Mouse (Mus musculus): ENCODE results near the gene Shank1.

Shank1 gene

DNA sequence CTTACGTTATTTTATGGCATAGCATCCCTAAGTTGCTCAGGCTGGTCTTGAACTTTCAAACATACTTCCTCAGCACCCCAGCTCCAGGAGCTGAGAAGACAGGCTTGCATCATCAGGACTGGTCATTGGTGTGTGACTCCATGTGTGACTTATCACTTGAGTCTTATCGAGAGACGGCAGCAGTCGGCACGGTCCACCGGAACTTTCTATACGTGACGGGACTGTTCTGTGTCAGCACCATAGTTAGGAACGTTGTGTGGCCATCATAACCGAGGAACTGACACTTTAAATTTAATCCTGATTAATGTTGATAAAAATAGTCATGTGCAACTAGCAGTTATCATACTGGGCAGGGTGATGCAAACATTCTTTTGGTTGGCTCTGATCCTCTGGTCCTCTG, 31.1 kb downstream of the Shank1 start:
- DNase-seq (ENCODE audit: low spot score in 2 of 2), result no peak

DNA sequence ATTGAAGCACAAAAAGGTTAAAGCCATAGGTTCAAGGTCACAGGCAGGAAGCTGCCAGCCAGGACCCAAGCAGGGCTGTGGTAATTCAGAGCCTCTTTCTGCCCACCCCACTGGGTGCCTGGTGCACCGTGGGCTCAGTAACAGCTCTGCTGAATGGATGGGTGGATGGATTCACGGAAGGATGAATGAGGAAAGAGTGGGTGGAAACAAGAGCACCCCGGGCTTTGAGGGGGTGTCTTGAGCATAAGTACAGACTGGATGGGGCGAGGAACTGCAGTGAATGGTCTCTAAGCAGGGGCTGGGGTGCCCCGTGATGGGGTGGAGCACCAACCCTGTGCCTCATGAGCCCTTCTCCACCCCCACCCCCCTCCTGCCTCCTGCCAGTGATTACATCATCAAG, 31.7 kb downstream of the Shank1 start:
- DNase-seq (ENCODE audit: low spot score in 2 of 2), result no peak

DNA sequence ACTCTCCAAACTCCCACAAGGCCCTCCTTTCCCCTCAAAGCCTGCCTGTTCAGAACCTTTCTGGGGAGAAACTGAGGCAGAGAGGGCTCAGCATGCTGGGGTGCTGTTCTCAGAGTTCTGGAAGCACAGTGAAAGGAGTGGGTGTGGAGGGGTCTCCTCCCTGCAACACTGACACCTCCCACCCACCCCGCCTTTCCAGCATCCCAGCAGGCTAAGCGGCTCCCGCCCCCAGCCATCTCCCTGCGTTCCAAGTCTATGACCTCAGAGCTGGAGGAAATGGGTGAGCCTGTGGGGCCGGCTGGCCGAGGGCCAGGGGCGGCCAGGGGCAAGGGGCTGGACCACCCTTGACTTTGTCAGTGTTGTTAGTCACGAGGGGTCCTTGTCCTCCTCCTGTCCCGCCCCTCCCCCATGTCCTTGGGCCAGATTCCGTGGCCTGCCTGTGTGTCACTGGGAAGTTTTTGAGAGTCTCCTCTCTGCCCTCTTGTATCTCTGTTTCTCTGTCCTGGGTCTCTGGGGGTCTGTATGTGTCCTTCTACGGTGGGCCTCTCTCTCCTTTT, 33.5 kb downstream of the Shank1 start:
- no peak for DNase-seq (ENCODE audit: low spot score in 2 of 2)

DNA sequence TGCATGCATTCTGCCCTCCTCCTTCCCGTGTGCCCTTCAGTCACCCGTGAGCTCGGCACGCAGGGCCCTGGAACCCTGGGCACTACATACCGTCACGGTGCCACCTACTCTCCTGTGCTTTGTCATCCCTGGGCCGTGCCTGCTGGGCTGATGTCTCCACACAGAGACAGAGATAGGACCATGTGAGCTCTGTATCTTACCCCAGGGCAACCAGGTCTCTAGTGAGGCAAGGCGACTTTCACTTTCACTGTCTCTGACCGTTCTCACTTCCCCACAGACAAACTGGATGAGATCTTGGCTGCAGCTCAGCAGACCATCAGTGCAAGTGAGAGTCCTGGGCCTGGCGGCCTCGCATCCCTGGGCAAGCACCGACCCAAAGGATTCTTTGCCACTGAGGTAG, 34.6 kb downstream of the Shank1 start:
- DNase-seq (ENCODE audit: low spot score in 2 of 2), result peak in 1 of 2 experiments; percentile 63

DNA sequence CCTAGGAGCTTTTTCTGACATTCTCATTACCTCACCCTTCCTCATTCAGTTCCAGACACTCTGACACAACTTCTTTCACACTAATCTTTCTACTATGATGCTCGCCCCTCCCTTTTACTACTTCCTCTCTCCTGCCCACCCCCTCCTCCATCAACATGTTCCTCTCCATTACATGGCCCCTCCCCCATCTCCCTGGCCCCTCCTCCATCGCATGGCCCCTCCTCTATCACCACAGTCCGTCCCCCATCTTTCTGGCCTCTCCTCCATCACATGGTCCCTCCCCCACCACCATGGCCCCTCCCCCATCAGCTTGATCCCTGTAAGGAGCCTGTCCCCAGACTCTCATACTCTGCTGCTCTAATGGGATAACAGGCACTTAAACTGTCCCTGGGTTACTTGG, 39.0 kb downstream of the Shank1 start:
- DNase-seq (ENCODE audit: low spot score in 2 of 2), result no peak

DNA sequence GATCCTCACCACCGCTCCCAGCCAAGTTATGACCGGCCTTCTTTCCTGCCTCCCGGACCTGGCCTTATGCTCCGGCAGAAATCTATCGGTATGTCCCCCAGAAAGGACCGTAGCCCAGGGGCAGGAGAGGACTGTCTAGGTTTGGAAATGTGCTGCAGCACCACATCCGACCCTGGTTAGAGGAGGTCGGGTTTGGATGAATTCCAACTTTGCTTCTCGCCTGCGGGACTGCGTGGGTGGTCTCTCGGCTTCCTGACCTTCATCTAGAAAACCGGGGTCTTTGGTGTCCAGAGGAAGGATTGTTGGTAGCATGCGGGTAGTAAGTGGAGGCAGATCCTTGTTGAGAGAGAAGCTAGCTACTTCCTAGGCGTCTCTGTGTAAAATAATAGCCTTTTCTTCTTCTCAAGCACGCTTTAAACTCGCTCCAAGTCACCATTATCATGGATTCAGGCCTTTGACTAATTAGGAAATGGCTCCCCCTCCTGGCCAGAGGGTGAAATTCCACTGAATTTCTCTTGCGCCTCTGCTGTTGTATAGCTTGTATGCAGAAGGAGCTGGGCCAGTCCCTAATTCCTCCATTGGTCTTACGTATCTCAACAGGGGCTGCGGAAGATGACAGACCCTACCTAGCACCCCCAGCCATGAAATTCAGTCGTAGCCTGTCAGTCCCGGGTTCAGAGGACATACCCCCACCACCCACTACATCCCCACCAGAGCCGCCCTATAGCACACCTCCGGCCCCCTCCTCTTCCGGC, 41.1 kb downstream of the Shank1 start:
- DNase-seq (ENCODE audit: low spot score in 2 of 2), result peak; percentile 73 to 80

DNA sequence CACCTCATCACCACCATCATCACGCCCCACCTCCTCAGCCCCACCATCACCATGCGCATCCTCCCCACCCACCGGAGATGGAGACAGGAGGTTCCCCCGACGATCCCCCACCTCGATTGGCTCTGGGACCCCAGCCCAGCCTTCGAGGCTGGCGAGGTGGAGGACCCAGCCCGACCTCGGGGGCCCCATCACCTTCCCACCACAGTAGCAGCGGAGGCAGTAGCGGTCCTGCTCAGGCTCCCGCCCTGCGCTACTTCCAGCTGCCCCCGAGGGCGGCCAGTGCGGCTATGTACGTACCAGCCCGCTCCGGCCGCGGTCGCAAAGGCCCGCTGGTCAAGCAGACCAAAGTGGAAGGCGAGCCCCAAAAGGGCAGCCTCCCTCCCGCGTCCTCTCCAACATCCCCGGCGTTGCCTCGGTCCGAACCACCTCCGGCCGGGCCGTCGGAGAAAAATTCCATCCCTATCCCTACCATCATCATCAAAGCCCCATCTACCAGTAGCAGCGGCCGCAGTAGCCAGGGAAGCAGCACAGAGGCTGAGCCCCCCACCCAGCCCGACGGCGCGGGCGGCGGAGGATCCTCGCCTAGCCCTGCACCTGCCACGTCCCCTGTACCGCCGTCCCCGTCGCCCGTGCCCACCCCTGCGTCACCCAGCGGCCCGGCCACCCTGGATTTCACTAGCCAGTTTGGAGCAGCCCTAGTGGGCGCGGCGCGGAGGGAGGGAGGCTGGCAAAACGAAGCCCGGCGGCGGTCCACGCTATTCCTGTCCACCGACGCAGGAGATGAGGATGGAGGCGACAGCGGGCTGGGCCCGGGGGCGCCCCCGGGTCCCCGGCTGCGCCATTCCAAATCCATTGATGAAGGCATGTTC, 42.1 kb downstream of the Shank1 start:
- no peak for DNase-seq (ENCODE audit: low spot score in 2 of 2)

DNA sequence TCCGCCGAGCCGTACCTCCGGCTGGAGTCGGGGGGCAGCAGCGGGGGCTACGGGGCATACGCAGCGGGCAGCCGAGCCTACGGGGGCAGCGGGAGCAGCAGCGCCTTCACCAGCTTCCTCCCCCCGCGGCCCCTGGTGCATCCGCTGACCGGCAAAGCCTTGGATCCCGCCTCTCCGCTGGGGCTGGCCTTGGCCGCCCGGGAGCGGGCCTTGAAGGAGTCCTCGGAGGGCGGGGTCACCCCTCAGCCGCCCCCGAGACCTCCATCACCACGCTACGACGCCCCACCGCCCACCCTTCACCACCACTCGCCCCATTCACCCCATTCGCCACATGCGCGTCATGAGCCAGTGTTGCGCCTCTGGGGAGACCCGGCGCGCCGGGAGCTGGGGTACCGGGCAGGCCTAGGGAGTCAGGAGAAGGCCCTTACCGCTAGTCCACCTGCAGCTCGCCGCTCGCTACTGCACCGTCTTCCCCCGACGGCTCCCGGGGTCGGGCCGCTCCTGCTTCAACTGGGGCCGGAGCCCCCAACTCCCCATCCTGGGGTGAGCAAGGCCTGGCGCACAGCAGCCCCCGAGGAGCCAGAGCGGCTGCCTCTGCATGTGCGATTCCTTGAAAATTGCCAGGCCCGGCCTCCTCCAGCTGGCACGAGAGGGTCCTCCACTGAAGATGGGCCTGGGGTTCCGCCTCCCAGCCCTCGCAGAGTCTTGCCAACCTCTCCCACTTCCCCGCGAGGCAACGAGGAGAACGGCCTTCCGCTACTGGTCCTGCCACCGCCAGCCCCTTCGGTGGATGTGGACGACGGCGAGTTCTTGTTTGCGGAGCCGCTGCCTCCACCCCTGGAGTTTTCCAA, 42.9 kb downstream of the Shank1 start:
- no peak for DNase-seq (ENCODE audit: low spot score in 2 of 2)

DNA sequence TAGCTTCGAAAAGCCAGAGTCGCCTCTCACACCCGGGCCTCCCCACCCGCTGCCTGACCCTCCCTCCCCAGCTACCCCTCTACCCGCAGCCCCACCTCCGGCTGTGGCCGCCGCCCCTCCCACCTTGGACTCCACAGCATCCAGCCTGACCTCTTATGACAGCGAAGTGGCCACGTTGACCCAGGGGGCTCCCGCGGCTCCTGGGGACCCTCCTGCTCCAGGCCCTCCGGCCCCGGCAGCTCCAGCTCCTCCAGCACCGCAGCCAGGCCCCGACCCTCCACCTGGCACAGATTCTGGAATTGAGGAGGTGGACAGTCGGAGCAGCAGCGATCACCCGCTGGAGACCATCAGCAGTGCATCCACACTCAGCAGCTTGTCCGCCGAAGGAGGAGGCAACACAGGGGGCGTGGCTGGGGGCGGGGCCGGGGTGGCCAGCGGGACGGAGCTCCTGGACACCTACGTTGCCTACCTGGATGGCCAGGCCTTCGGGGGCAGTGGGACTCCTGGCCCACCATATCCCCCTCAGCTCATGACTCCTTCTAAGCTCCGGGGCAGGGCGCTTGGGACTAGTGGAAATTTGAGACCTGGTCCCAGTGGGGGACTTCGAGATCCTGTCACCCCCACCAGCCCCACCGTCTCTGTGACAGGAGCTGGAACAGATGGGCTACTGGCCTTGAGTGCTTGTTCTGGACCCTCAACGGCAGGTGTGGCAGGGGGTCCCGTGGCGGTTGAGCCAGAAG, 43.7 kb downstream of the Shank1 start:
- no peak for DNase-seq (ENCODE audit: low spot score in 2 of 2)

DNA sequence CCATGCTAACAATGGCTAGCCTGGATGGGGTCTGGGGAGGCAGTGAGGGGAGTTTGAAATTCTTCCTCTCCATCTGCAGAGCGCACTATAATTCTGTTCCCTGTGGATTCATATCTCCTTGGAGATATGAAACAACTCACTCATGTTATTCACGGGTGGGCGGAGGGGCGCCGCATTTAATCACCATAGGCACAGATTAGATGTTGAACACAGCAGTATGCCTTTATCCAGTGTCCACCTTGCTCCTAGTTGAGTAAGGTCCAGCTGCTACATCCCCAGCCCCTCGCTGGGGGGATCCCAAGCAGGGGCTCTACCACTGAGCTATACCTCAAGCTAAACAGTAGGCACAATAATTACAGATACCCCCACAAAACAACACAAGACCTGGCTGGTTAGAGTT, 45.4 kb downstream of the Shank1 start:
- DNase-seq (ENCODE audit: low spot score in 2 of 2), result no peak

DNA sequence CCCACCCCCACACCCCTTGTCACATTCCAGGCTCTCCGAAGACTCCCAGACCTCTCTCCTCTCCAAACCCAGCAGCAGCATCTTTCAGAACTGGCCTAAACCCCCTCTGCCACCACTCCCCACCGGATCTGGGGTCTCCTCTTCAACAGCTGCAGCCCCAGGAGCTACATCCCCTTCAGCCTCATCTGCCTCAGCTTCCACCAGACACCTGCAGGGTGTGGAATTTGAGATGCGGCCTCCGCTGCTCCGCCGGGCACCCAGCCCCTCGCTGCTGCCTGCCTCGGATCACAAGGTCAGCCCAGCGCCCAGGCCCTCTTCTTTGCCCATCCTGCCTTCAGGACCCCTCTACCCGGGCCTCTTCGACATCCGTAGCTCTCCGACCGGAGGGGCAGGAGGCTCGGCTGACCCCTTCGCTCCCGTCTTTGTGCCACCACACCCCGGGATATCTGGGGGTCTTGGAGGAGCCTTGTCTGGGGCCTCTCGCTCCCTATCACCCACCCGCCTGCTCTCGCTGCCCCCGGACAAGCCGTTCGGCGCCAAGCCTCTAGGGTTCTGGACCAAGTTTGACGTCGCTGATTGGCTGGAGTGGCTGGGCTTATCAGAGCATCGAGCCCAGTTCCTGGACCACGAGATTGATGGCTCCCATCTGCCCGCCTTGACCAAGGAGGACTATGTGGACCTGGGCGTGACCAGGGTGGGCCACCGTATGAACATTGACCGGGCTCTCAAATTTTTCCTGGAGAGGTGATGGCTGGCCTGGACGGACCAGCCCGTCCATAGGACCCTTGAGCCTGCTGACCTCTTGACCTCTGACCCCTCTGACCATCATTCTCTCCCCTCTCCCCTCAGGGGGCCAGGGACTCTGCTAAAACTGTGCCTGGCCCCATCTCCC, 46.8 kb downstream of the Shank1 start:
- no peak for DNase-seq (ENCODE audit: low spot score in 2 of 2)

DNA sequence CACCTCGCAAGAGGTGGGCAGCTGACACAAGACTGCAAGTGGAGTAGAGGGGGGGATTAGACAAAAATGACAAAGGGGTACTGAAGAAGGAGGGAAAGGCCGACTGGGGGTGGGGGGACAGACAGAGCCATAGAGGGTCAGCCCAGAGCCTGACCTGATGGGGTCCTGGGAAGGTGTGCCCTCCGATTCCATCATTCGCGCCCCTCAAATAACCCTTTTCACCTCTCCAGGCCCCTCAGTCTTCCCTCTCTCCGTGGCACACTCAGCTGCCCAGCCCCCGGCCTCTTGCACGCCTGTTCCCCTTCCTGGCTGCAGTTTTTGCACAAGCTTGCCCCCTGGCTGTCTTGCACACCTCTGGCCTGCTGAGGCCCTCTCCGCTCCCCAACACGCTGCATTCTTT, 47.5 kb downstream of the Shank1 start:
- DNase-seq (ENCODE audit: low spot score in 2 of 2), result no peak

DNA sequence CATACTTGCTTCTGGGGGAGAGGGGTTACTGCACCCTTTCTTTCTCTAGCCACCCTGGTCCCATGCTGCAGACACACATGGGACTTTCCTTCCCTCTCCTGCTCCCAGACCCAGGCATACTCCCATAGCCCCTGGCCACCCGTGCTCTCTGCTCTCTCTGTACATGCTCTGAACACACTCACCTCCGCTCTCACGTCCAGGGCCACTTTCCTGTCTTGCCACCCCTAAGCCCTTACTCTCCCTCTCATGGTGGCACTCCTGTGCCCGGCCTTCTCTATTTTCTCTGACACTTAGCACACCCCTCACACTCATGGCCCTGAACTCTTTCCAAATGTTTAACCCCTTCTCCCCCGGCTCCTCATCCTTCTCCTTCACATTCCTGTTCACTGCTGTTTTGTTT, 48.0 kb downstream of the Shank1 start:
- DNase-seq (ENCODE audit: low spot score in 2 of 2), result no peak

DNA sequence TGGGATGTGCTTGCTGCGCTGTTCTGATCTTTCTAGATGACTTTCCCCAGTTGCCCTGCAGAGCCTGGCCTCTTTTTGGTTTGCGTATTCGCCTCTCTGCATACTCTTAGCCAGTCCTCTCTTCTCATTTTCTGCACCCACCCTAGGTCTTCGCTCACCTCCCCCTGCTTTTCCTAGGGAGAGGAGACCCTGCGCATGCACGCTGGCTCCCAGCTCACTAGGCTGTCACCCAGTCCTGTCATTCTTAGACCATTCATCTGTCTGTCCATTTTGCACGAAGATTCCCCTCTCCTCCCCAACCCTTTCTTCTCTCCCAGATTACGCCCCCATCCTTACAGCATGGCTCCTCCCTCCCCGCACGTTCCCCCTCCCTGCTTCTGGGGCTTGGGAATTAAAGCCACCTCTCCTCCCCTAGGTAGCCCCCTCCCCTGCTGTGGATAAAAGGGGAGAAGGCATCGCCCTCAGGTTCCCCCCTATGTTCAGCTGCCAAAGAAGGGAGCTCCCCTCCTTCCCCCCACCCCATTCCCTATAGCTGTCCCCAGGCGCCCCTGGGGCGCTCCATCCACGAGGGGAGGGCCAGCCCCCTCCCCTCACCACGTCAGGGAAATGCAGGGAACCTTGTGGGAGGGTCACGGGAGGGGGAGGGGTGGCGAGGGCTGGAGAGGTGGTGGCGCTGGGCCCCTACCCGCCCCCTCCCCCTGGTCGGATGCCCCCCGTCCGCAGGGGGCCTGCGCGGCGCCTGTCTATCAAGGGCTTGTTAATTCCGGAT, 49.0 kb downstream of the Shank1 start:
- DNase-seq (ENCODE audit: low spot score in 2 of 2), result no peak

DNA sequence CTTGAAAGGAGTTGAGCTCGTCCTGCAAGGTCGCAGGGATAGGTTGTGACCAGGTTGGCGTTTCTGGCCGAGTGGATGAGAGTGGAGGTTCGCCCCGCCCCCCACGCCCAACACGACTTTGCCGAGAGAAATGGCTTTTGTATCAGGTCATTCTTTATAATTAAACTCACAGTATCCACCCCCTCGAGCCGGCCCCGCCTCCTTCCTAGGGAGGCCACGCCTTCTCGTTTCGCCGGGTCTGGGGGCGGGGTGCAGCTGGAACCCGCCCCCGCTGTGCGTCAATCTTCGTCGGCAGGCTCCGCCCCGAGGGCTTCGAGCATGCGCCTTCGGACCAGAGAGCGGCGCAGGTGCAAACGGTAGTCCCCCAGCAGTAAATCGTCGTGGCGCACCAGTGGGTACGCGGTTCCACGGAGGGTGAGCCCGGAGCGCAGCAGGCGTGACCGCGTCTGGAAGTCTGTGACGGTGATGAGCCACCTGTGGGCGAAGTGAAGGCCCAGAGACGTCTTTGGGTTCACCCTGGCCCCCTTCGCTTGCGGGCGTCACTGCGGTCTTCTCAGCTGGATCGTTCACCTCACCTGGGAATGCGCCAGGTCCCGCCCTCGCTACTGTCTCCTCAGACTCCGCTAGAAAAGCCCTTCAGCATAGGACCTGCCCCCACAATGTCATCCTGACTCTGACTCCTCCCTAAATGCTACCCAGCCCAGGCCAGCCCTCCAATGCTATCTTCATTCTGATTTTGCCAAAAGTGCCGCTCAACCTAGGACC, 50.0 kb downstream of the Shank1 start:
- peak; percentile 97 to 98 for DNase-seq (ENCODE audit: low spot score in 2 of 2)

DNA sequence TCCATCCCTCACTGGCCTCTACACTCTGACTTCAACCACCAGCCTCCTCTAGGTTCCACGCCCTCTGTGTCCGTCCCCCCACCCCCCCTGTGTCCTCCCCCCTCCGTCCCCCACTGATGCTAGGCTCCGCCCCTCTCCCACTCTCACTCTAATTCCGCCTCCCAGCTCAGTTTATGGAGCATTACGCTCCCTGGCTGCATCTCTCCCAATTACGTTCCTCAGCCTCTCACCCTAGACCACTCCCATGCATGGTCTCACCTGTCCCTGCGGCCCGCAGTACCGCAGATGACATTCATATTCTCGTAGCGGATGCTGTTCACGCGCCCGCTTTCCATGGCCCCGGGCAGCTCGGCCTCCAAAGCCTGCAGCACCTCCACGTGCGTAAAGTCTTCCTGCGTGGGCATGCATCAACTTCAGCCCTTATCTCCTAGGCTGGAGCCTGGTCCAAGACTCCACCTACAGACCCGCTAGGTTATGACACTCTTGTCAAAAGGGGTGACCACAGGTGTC, 50.8 kb downstream of the Shank1 start:
- peak; percentile 32 to 45 for DNase-seq (ENCODE audit: low spot score in 2 of 2)

DNA sequence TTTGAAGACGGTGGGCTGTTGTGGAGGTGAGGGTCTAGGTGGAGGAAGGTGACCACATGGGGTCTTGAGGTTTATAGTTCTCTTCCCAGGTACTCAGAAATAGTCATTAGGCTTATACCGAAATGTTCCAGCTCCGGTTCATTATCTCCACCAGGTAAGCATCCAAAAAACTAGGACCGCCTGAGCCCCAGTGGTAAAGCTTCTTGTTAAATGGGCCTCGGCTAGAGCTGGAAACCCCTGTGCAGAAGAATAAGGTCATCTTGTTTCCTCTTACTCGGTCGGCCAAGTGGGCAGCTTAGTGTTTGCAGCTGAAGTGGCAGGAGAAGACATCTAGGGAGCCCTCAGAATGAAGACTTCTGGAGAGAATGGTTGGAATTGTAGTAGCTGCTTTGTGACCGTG, 62.6 kb downstream of the Shank1 start:
- DNase-seq (ENCODE audit: low spot score in 2 of 2), result no peak

DNA sequence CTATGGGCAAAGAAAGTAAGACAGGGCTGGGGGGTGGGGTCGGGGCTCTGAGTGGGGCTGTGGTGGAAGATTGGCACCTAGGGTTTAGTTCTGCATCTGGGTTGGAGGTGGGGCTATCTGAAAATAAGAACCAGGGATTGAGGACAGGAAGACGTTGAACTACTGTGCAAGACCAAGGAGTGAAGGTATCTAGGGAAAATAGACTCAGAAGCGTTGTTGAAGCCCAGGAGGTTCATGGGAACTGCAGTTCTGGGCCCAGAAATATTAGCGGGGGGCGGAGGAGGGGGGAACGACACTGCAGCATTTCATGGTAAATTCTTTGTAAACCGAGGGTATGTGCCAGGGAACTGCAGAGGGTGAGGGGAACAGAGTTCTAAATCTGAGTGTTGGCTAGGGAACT, 63.4 kb downstream of the Shank1 start:
- no peak for DNase-seq (ENCODE audit: low spot score in 2 of 2)
